Mouse (Mus musculus) embryonic facial prominence, embryonic 11.5 days (tissue): ENCODE data around the gene Lpcat1. TPM values are rescaled to one million over a fixed set of nuclear protein-coding genes. Genes with fewer than 3 reads are reported as not detected.
A peak's percentile ranks its signal among the peaks of the same experiment; 100 is the strongest.

ENCODE experiments used
- ATAC-seq: fragments of 200-750 bp; cut with Nextera tagmentation; replicated peaks from 2 replicates; pipeline ENCODE4 v1.8.0; 2017; ENCODE audit warnings: low read depth; ENCODE audit not compliant: insufficient number of reproducible peaks, low FRiP score, low TSS enrichment
- DNase-seq: peaks from one replicate; pipeline ENCODE4 v3.0.0-alpha.2; 2015; ENCODE audit warnings: low spot score
- H3K27ac ChIP-seq: fragments of 300-500 bp; sonication (generic); replicated peaks from 2 replicates; pipeline ENCODE4 v1.5.1; 2014; ENCODE audit warnings: mild to moderate bottlenecking, low read depth, low read length, control low read depth
- H3K27me3 ChIP-seq: fragments of 300-500 bp; sonication (generic); 2 replicates; pipeline ENCODE4 v1.6.1; 2014; ENCODE audit warnings: mild to moderate bottlenecking, low read length, moderate library complexity, mixed read lengths; ENCODE audit not compliant: control insufficient read depth, insufficient read depth
- H3K36me3 ChIP-seq: fragments of 300-500 bp; sonication (generic); replicated peaks from 2 replicates; pipeline ENCODE4 v1.6.1; 2014; ENCODE audit warnings: low read depth, mild to moderate bottlenecking, low read length, moderate library complexity, mixed read lengths; ENCODE audit not compliant: control insufficient read depth, insufficient read depth
- H3K4me1 ChIP-seq: fragments of 300-500 bp; sonication (generic); 2 replicates; pipeline ENCODE4 v1.6.1; 2014; ENCODE audit warnings: low read length, mixed read lengths; ENCODE audit not compliant: control insufficient read depth, insufficient read depth
- H3K4me2 ChIP-seq: fragments of 300-500 bp; sonication (generic); 2 replicates; pipeline ENCODE4 v1.6.1; 2014; ENCODE audit warnings: low read depth, mild to moderate bottlenecking, control low read depth, low read length, moderate library complexity
- H3K4me3 ChIP-seq: fragments of 300-500 bp; sonication (generic); 2 replicates; pipeline ENCODE4 v1.5.1; 2014; ENCODE audit warnings: low read depth, low read length, control low read depth
- H3K9ac ChIP-seq: fragments of 300-500 bp; sonication (generic); replicated peaks from 2 replicates; pipeline ENCODE4 v1.6.1; 2014; ENCODE audit warnings: mild to moderate bottlenecking, control low read depth, low read length
- H3K9me3 ChIP-seq: fragments of 300-500 bp; sonication (generic); replicated peaks from 2 replicates; pipeline ENCODE4 v1.6.1; 2016; ENCODE audit warnings: mild to moderate bottlenecking, low read length, inconsistent platforms, mixed read lengths; ENCODE audit not compliant: control insufficient read depth
- WGBS: fragments of 180-500 bp; shearing (Covaris S2); extraction: QIAGEN DNeasy Blood & Tissue Kit; methylation state at CpG from one replicate; pipeline ENCODE4 v1.1.7; 2014; 5-methylcytosine and 5-hydroxymethylcytosine counted together
- polyA plus RNA-seq: library from polyadenylated mRNA; unstranded; fragments of >200 nt; fragmentation: Nextera tagmentation; extraction: Ambion mirVana; gene quantifications from 2 replicates; pipeline ENCODE4 v1.2.1, GENCODE M21; 2014

The Lpcat1 gene
- polyA plus RNA-seq, 1 experiment from 2014 or later: 49.4 TPM

DNA sequence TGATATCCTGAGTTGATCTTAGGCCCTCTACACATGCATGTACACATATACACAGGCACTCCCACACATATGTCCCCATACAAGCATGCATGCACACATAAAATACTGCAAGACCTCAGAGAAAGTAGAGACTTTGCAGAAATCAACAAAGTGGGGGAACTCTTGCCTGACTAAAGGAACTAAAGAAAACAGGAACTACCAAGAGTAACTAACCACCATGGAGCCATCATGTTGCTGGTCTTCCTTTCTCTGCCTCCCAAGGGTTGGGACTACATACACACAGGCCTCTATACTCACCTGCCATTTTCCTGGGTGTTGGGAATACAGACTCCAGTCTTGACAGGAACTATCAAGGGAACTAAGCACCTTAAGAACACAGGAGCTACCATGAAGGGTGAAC is 5.4 kb upstream of the Lpcat1 start:
- Histone ChIP-seq H3K4me1 (no peaks in the 10 kb centered on the region), H3K9me3 (no peaks in the 10 kb centered on the region), H3K27me3 (no peaks in the 10 kb centered on the region), H3K27ac (no peak overlapping the region), H3K4me2 (no peak overlapping the region), H3K9ac (no peak overlapping the region), H3K4me3 (no peak overlapping the region), H3K36me3 (no peaks in the 10 kb centered on the region)
- ATAC-seq (no peak), DNase-seq (no peak)

DNA sequence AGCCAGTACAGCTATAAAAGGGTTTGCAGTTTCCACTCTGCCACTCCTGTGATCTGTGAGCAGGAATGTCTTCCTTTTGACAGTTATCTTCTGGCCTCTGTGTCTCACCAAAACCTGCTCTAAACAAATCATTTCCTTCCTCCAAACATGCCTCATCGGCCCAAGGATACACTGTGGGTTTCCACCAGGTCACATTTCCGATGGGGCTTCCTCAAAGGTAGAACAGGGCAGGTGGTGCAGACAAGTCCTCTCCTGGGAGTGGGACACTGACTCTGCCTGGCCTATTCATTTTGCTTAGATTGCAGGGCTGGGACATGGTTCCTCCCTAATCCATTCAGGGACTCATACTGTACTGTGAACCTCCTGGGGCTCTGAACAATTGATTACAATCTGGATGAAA is 1.8 kb upstream of the Lpcat1 start:
- Histone ChIP-seq H3K9ac (no peak overlapping the region), H3K27ac (no peak overlapping the region)
- WGBS: 68% methylated on average over 2 of the region's 2 CpGs

DNA sequence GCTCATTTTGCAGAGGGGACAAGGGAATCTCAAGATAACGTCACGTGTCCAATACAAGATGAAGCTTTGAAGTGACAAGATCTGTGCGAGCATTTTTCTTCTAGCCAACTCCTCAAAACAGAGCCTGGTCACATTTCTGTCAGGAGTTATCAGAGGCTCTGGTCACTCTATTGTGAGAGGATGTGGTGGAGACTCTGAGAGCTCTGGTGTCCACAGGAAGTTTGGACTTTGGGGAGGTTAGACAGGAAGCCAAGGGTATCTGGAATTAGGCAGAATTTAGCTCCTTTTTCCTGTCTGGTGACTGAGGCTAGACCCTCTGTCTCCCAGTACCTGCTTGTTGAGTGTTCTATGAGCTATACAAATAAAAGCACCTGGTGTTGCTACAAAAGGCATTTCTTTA is 586 bp upstream of the Lpcat1 start:
- H3K4me3 ChIP-seq: no peak overlapping the region
- 84% methylated on average over 3 of the region's 3 CpGs for WGBS
- H3K4me2 ChIP-seq: no peak overlapping the region

More for the DNA sequence above, 1.8 kb upstream of the Lpcat1 start:
- H3K36me3 ChIP-seq: no peaks in the 10 kb centered on the region
- ATAC-seq: no peak
- H3K4me2 ChIP-seq: no peak overlapping the region
- no peak for DNase-seq
- H3K4me1 ChIP-seq: no peaks in the 10 kb centered on the region
- H3K27me3 ChIP-seq: no peaks in the 10 kb centered on the region
- no peak overlapping the region for H3K4me3 ChIP-seq
- no peaks in the 10 kb centered on the region for H3K9me3 ChIP-seq

DNA sequence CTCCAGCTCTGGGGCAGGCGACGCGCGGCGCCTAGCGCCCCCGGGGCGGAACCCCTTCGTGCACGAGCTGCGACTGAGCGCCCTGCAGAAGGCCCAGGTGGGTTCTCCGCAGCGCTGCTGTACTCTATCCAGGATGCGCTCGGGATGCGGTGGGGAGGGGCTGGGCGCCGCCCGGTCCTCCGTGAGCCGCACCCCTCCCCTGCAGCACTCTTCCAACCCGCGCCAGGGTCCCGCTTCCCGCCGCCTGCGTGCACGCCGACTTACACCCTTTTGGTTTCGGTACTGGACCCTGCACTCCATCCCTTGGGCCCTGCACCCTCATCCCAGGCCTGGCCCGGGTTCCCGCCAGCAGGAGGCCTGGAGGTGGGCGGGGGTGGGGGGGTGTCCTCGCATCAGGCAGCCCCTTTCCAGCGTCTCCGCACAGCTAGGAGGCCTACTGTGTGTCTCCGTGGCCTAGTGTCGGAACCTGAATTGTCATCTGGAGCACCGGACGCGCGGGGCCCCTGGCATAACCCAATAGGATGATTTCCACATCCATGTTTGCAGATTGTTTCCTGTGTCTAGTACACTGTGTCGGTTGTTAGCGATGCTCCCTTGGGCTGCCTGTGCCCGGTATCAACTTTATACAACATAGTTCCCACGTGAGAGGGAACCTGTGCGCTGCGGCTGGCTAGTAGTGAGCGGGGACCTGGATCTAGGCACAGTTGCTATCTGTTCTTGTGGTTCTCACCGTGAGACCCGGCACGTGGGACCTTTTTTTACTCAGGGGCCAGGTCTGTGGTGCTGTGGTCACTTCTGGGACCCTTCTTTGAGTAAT is 632 bp downstream of the Lpcat1 start:
- Histone ChIP-seq H3K4me1 (no peaks in the 10 kb centered on the region), H3K4me2 (peak overlapping the region; percentile 91), H3K4me3 (peak overlapping the region; percentile 67), H3K36me3 (no peaks in the 10 kb centered on the region), H3K27ac (peak overlapping the region; percentile 96), H3K9me3 (no peaks in the 10 kb centered on the region), H3K27me3 (no peaks in the 10 kb centered on the region), H3K9ac (peak overlapping the region; percentile 91)
- peak; percentile 89 for ATAC-seq
- WGBS: under 1% methylated on average over 51 of the region's 53 CpGs
- peak; percentile 35 for DNase-seq

More for the DNA sequence above, 586 bp upstream of the Lpcat1 start:
- H3K9me3 ChIP-seq: no peaks in the 10 kb centered on the region
- H3K36me3 ChIP-seq: no peaks in the 10 kb centered on the region
- H3K27me3 ChIP-seq: no peaks in the 10 kb centered on the region
- no peaks in the 10 kb centered on the region for H3K4me1 ChIP-seq
- H3K27ac ChIP-seq: no peak overlapping the region
- DNase-seq (no peak), ATAC-seq (no peak)
- no peak overlapping the region for H3K9ac ChIP-seq

DNA sequence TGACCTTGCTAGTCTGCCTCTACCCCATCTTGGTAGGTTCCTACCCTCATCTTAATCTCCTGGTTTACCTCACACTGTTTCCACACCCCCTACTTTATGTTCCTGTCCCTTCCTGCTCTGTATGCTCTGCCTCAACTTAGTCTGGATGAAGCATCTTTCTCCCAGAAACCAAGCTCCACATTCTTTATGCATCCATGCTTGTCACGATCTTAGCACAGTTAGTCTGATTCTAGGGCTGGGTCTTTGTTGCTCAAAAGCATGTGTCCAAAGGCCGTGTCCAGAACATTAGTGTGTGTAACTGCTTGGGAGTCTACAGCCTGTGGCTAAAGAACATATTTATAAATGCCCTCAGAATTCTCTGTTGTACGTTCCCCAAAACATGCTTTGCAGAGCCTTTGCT is 1.8 kb downstream of the Lpcat1 start:
- Histone ChIP-seq H3K9me3 (no peaks in the 10 kb centered on the region), H3K9ac (peak overlapping the region; percentile 91), H3K36me3 (no peaks in the 10 kb centered on the region), H3K4me3 (peak overlapping the region; percentile 67), H3K4me1 (no peaks in the 10 kb centered on the region), H3K27me3 (no peaks in the 10 kb centered on the region), H3K27ac (no peak overlapping the region), H3K4me2 (peak overlapping the region; percentile 91)
- no peak for DNase-seq
- WGBS: 70% methylated on average over 3 of the region's 3 CpGs
- ATAC-seq: no peak

DNA sequence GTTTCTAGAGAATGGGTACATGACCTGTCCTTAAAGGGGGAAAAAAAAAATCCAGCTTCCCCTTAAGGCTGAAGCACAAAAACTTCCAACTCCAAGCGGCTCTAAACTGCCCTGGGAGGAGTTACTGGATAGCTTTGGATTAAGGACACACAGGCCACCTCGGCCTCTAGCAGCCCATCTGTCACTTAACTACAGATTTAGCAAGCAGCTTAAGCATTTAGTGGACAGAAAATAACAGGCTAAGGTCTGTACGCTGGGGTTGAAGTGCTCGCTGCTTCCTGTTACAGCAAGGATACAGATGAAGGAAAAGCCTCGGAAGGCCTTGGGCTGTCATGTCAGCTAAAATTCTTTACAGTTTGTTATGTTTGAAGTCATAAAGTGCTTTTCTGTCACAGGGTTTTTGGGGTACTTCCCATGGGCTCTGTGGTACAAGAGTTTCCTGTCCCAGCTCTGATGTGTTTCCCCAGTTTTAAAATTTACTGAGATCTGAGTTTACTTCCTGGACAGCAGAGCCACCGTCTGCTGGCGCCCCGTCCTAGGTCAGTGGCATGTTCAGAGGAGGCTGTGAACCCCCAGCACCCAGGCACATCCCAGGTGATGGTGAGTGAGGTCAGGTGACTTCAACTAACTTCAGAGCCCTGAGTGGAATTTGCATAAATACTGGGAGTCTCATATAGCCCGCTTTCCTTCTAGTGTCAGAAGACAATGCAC is 2.4 kb downstream of the Lpcat1 start:
- H3K27ac ChIP-seq: no peak overlapping the region
- WGBS: 64% methylated on average over 9 of the region's 9 CpGs
- no peaks in the 10 kb centered on the region for H3K9me3 ChIP-seq
- H3K9ac ChIP-seq: no peak overlapping the region
- no peak for DNase-seq
- no peaks in the 10 kb centered on the region for H3K27me3 ChIP-seq
- ATAC-seq: no peak
- no peak overlapping the region for H3K4me3 ChIP-seq
- no peaks in the 10 kb centered on the region for H3K4me1 ChIP-seq
- no peak overlapping the region for H3K4me2 ChIP-seq
- H3K36me3 ChIP-seq: no peaks in the 10 kb centered on the region

DNA sequence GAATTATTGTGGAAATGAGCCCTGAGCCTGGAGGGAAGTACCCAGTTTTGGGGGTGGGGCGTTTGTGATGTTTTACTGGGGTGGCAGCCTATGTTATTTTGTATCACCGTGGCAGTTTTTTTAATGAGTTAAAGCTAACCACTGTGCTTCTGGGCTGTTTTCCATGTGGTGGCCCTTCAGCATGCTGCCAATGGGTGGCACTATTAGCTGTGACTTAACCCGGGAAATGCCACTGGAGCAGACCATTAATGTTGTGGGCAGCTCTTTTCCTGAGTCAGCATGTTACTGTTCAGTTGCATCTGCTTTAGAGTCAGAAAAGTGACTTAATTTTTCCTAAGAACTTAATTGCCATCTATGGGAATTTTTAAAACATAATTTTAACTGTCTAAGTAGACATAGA is 5.5 kb downstream of the Lpcat1 start:
- no peak for DNase-seq
- H3K4me3 ChIP-seq: no peak overlapping the region
- H3K9me3 ChIP-seq: no peaks in the 10 kb centered on the region
- no peaks in the 10 kb centered on the region for H3K36me3 ChIP-seq
- no peaks in the 10 kb centered on the region for H3K27me3 ChIP-seq
- WGBS: 85% methylated on average over 3 of the region's 3 CpGs
- no peak overlapping the region for H3K9ac ChIP-seq
- H3K27ac ChIP-seq: no peak overlapping the region
- no peak for ATAC-seq
- H3K4me1 ChIP-seq: no peaks in the 10 kb centered on the region
- no peak overlapping the region for H3K4me2 ChIP-seq

DNA sequence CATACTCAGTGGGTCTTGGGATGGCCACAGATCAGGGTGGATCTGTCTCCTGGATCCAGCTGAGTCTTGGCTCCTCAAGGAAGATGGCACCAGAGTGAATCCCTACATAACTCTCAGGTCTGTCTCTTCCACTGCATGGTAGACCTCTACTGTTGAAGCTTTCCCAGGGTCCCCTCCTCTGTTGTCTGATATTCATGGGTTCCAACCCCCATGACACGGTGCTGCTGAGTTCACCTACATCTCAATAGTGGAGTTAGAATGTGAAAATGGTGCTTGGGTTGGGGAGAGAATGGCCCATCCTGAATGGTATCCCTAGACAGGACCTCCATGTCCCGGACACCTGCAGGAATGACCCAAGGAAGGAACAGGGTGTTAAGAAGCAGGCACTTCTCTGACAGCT is 6.7 kb downstream of the Lpcat1 start:
- H3K4me1 ChIP-seq: no peaks in the 10 kb centered on the region
- WGBS: 94% methylated on average over 2 of the region's 2 CpGs
- H3K36me3 ChIP-seq: no peaks in the 10 kb centered on the region
- no peak overlapping the region for H3K27ac ChIP-seq
- H3K9ac ChIP-seq: no peak overlapping the region
- no peak overlapping the region for H3K4me2 ChIP-seq
- no peak for DNase-seq
- no peaks in the 10 kb centered on the region for H3K9me3 ChIP-seq
- ATAC-seq: no peak
- H3K4me3 ChIP-seq: no peak overlapping the region
- no peaks in the 10 kb centered on the region for H3K27me3 ChIP-seq
